Comparison of ENCODE assay signal across 14 mouse cellular contexts in the genomic region with DNA sequence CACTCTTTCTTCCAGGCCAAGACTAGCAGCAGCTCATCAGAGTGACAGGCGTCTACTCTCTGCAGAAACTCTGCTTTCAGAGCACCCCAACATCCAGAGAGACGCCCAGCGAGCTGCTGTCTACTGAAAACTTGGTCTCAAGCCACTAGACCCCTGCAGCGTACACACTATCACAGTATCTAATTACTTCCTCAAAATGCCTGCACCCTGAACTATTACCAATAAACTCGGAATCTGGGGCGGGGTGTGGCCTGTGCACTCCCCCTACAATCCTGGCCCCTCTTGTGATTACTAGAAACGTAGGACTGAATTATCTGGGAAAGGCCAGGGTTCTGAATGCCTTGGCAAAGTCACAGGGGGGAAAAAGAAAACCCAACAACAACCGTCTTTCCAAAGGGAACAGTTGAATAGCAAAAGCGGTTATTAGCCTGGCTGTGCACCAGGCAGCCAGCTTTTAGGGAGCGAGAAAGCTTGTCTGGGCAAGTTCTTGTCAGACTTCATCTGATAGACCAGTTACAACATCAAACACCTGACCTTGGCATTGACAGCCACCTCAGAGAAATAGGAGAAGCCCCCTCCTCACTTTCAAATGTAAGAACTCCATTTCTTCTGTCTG. TPM values are rescaled to one million over a fixed set of nuclear protein-coding genes. Genes with fewer than 3 reads are reported as not detected.
DNase-seq lines count a peak whose midpoint lies in the region; ATAC-seq and TF ChIP-seq lines count a peak whose summit lies in the region.
"Had no signal": no experiment of that assay in that cellular context is flagged by ENCODE, and none has a peak within 500 bp of the region (broad histone marks: within the 10 kb centered on the region; RNA-seq: fewer than 3 reads in every experiment).

No protein-coding gene starts in this region.

- no peak overlapping the region for H3K4me3 ChIP-seq in lung, embryonic 15.5 days
- no peak overlapping the region for H3K4me3 ChIP-seq in intestine, embryonic 15.5 days (replicated peaks)
- H3K4me3 ChIP-seq in stomach, embryonic 16.5 days (replicated peaks; ENCODE audit: low read length), result no peak overlapping the region
- H3K4me3 ChIP-seq in lung, adult 2 months (replicated peaks; ENCODE audit: extremely low read depth, low read depth, low read length), result no peak overlapping the region

- no peak for TF ChIP-seq POLR2A in lung, adult 2 months (IDR thresholded peaks at IDR 0.05; ENCODE audit: borderline replicate concordance, extremely low read depth, low read depth, low read length)

- no peaks in the 10 kb centered on the region for H3K9me3 ChIP-seq in lung, embryonic 15.5 days
- H3K9me3 ChIP-seq in intestine, embryonic 15.5 days, result no peaks in the 10 kb centered on the region
- no peaks in the 10 kb centered on the region for H3K9me3 ChIP-seq in stomach, embryonic 16.5 days (replicated peaks; ENCODE audit: control insufficient read depth, low read length)

- 65% methylated on average over 10 of the region's 10 CpGs for WGBS in lung, embryonic 15.5 days
- 60% methylated on average over 10 of the region's 10 CpGs for WGBS in intestine, embryonic 15.5 days
- 55% methylated on average over 10 of the region's 10 CpGs for WGBS in stomach, embryonic 16.5 days
- WGBS in lung, adult 2 months, result 59% methylated on average over 10 of the region's 10 CpGs

- no peak for TF ChIP-seq CTCF in lung, adult 2 months (IDR thresholded peaks at IDR 0.05; ENCODE audit: insufficient read depth, low read length)

- H3K4me1 ChIP-seq in lung, embryonic 15.5 days, result peaks cover 81% of the 10 kb centered on the region
- peaks cover 55% of the 10 kb centered on the region for H3K4me1 ChIP-seq in intestine, embryonic 15.5 days (replicated peaks)
- peaks cover 55% of the 10 kb centered on the region for H3K4me1 ChIP-seq in stomach, embryonic 16.5 days (ENCODE audit: control insufficient read depth, insufficient read depth, low read length)
- H3K4me1 ChIP-seq in lung, adult 2 months (ENCODE audit: control insufficient read depth, insufficient read depth, low read length), result peaks cover 31% of the 10 kb centered on the region

- no peak overlapping the region for H3K9ac ChIP-seq in lung, embryonic 15.5 days
- H3K9ac ChIP-seq in intestine, embryonic 15.5 days, result no peak overlapping the region
- H3K9ac ChIP-seq in stomach, embryonic 16.5 days (ENCODE audit: low read length), result no peak overlapping the region

- no peaks in the 10 kb centered on the region; the same call in 1 of the 2 replicates for H3K36me3 ChIP-seq in lung, embryonic 15.5 days
- H3K36me3 ChIP-seq in intestine, embryonic 15.5 days, result no peaks in the 10 kb centered on the region
- H3K36me3 ChIP-seq in stomach, embryonic 16.5 days (ENCODE audit: control insufficient read depth, insufficient read depth, low read length), result no peaks in the 10 kb centered on the region

- ATAC-seq in lung, embryonic 15.5 days (ENCODE audit: borderline replicate concordance, extremely low read depth, low FRiP score, low TSS enrichment), result no peak
- peak; percentile 42 for ATAC-seq in common myeloid progenitor, adult 5-6 weeks (replicated peaks; ENCODE audit: low read depth, poor library complexity, severe bottlenecking)
- peak; percentile 41 for ATAC-seq in intestine, embryonic 15.5 days
- no peak for ATAC-seq in stomach, embryonic 16.5 days (ENCODE audit: insufficient read depth, low FRiP score)

- 0 out of 2 replicates have a peak overlapping the region, but pooled peaks have one; percentile 18 for H3K27ac ChIP-seq in lung, embryonic 15.5 days
- H3K27ac ChIP-seq in intestine, embryonic 15.5 days, result peak overlapping the region; percentile 49
- peak overlapping the region; percentile 68 for H3K27ac ChIP-seq in stomach, embryonic 16.5 days (ENCODE audit: low read length)

- H3K27me3 ChIP-seq in lung, embryonic 15.5 days, result no peaks in the 10 kb centered on the region
- no peaks in the 10 kb centered on the region for H3K27me3 ChIP-seq in intestine, embryonic 15.5 days (replicated peaks)
- no peaks in the 10 kb centered on the region for H3K27me3 ChIP-seq in stomach, embryonic 16.5 days (ENCODE audit: control insufficient read depth, insufficient read depth, low read length)

- no peak overlapping the region for H3K4me2 ChIP-seq in lung, embryonic 15.5 days
- H3K4me2 ChIP-seq in intestine, embryonic 15.5 days (replicated peaks), result peak overlapping the region; percentile 33
- no peak overlapping the region; the same call in 1 of the 2 replicates for H3K4me2 ChIP-seq in stomach, embryonic 16.5 days (ENCODE audit: low read depth, low read length)

- DNase-seq in lung, postnatal 36 days, result no peak
- DNase-seq in lung, postnatal 4 days, result no peak
- DNase-seq in lung, adult 2 months, result no peak
- no peak for DNase-seq in left cerebral cortex, adult 11 months (ENCODE audit: low spot score)
- DNase-seq: cerebellum, adult 11-12 months; gastrocnemius, postnatal 36 days; heart, postnatal 36 days; kidney, adult 8-10 months; layer of hippocampus, postnatal 36 days; midbrain, embryonic 14.5 days had no signal

RNA-seq across cellular contexts. Expression of a gene that starts 14.2 kb away (rescaled TPM):
- 14.3 and 17.9 TPM in 2 replicates for polyA plus RNA-seq in lung, embryonic 15.5 days (2015; fragmentation: Nextera tagmentation; extraction: Ambion mirVana)
- total RNA-seq in common myeloid progenitor, adult 5-6 weeks (2017), result 62.4 and 74.6 TPM in 2 replicates
- 13.6 and 14.9 TPM in 2 replicates for polyA plus RNA-seq in intestine, embryonic 15.5 days (2015; fragmentation: Nextera tagmentation; extraction: Ambion mirVana)
- 8.3 and 11.1 TPM in 2 replicates for polyA plus RNA-seq in stomach, embryonic 16.5 days (2015; fragmentation: Nextera tagmentation; extraction: Ambion mirVana)
- polyA plus RNA-seq in lung, adult 2 months (2012; rRNA removed), result 19.2 and 19.7 TPM in 2 replicates

Comparison
In these comparisons a context has a peak if more than half of its experiments do, and no peak if none do; other contexts are left out.
1. ATAC-seq: peak in common myeloid progenitor, adult 5-6 weeks (single experiment) and intestine, embryonic 15.5 days (single experiment); none in lung, embryonic 15.5 days (single experiment) and stomach, embryonic 16.5 days (single experiment).
2. H3K27ac ChIP-seq: peak in every context shown above with its lines; median percentile 68 in stomach, embryonic 16.5 days; 49 in intestine, embryonic 15.5 days; 18 in lung, embryonic 15.5 days.